Mouse (Mus musculus): ENCODE measurements around the gene Gm10772.
"Not testable (repeated sequence)": the region's sequence is repeated elsewhere in the genome, so short reads cannot be mapped to it uniquely, and the experiment has no call there.

The Gm10772 gene

DNA sequence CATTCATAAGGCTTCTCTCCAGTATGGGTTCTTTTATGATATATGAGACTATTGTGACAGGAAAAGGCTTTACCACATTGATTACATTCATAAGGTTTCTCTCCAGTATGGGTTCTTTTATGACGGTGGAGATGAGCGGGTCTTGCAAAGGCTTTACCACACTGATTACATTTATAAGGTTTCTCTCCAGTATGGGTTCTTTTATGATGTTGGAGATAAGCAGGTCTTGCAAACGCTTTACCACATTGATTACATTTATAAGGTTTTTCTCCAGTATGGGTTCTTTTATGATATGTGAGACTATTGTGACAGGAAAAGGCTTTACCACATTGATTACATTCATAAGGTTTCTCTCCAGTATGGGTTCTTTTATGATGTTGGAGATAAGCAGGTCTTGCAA, at the start of gene Gm10772:
TSS of gene Gm10772 (minus strand) at position 101 of the 400 bp plus-strand sequence.
- DNase-seq: not testable (repeated sequence)

DNA sequence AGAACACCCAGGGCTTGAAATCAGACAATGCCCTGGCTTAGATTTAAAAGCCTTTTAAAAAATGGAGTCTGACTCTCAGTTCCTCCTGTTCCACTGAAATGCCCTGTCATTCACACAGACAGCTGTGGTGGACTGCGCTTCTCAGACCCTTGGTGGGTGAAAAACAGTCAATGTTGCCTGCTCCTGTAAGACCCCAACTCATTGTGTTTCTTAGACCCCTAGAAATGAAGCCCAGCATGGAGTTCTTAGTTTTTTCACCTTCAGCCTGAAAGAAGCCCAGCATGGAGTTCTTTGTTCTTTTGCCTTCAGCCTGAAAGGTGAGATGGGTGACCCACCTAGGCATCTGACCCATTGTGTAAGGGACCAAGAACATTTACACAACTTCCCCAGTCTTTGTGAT, 36.5 kb upstream of the Gm10772 start:
- not testable (repeated sequence) for DNase-seq

GRCm38 (mm10) chr13:66263141-66263540, 35.8 kb upstream of the Gm10772 start:
- DNase-seq: not testable (repeated sequence)

DNA sequence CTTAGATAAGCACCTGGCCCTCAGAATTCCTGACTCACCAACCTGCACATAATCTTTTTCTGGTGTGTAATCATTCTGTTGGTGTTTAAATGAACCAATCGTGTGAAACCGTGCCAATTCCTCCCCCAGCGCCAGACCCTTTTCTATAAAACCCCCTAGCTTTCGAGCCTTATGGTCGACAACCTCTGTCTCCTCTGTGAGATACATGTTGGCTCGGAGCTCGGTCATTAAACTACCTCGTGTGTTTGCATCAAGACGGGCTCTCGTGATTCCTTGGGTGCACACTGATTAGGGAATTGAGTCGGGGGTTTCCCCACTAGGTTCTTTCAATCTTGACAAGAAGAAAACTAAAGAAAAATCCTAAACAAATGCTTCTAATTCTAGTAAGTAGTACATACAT, 13.0 kb downstream of the Gm10772 start:
- no peak for DNase-seq

- DNase-seq: not testable (repeated sequence)
These were observed 13.6 kb downstream of the Gm10772 start for GRCm38 (mm10) chr13:66213811-66214210.

DNA sequence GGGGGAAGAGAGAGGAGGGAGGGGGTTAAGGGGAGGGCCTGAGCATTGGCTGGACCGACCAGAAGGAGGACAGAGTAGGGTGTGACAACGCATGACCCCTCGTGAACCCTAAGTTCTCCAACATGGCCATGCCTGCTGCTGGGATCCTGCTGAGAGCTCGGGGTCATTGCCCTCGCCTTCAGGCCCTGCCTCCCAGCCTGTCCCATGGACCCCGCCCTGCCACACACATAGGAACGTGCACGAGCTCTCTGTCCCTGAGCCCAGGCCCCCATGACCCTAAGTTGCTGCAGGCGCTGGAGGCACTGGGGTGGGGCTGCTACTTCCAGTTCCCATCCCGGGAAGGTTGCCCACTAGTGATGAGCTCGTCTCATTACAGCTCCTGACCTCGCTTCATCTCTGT, 48.2 kb downstream of the Gm10772 start:
- DNase-seq: not testable (repeated sequence)
